Mouse (Mus musculus) ZHBTc4 (cell line): ENCODE measurements at regions not wholly inside any gene's neighbourhood (a gene's known extent, or its start where the extent isn't known, plus 50 kb on each side); places are given as distances from the start of the nearest gene placed in this dataset.
"Not testable (repeated sequence)": the region's sequence is repeated elsewhere in the genome, so short reads cannot be mapped to it uniquely, and the experiment has no call there.

Source experiments
- DNase-seq: peaks from one replicate; pipeline ENCODE4 v3.0.0-alpha.2; 2011; ENCODE audit warnings: low read depth, low spot score

GRCm38 (mm10) chr9:4234796-4235195 lies 74.5 kb downstream of the Aasdhppt start:
- peak; percentile 79 for DNase-seq

GRCm38 (mm10) chr9:4214571-4214970 lies 94.7 kb downstream of the Aasdhppt start:
- DNase-seq, result peak; percentile 72

- DNase-seq, result no peak
Observed at GRCm38 (mm10) chr9:4209987-4210476, 99.2 kb downstream of the Aasdhppt start.

- DNase-seq, result peak; percentile 85
Observed at GRCm38 (mm10) chr9:4192737-4193136, 116.5 kb downstream of the Aasdhppt start.

GRCm38 (mm10) chr9:4156011-4156410 lies 153.3 kb downstream of the Aasdhppt start:
- peak; percentile 76 for DNase-seq

GRCm38 (mm10) chr9:4138829-4139228 lies 170.4 kb downstream of the Aasdhppt start:
- DNase-seq, result not testable (repeated sequence)

GRCm38 (mm10) chr9:4092518-4092917 lies 216.8 kb downstream of the Aasdhppt start:
- no peak for DNase-seq

GRCm38 (mm10) chr9:4082668-4083067 lies 226.6 kb downstream of the Aasdhppt start:
- DNase-seq, result peak; percentile 30

GRCm38 (mm10) chr9:4061037-4061436 lies 248.2 kb downstream of the Aasdhppt start:
- no peak for DNase-seq

- no peak for DNase-seq
Observed at GRCm38 (mm10) chr9:4048749-4049148, 260.5 kb downstream of the Aasdhppt start.

GRCm38 (mm10) chr9:4047654-4048053 lies 261.6 kb downstream of the Aasdhppt start:
- DNase-seq, result peak; percentile 64

- no peak for DNase-seq
Observed at GRCm38 (mm10) chr9:4040871-4041665, 268.2 kb downstream of the Aasdhppt start.

GRCm38 (mm10) chr9:4027181-4027580 lies 282.1 kb downstream of the Aasdhppt start:
- peak; percentile 76 for DNase-seq

- DNase-seq, result peak; percentile 90
Observed at GRCm38 (mm10) chr9:4020093-4020492, 289.2 kb downstream of the Aasdhppt start.

GRCm38 (mm10) chr9:3996686-3997085 lies 312.6 kb downstream of the Aasdhppt start:
- peak; percentile 72 for DNase-seq

GRCm38 (mm10) chr9:3988383-3988782 lies 320.9 kb downstream of the Aasdhppt start:
- peak; percentile 85 for DNase-seq

GRCm38 (mm10) chr9:3987971-3988370 lies 321.3 kb downstream of the Aasdhppt start:
- peak; percentile 90 for DNase-seq
